Mouse (Mus musculus) lung, postnatal 10 days (tissue): ENCODE data around the gene Plppr2.

Experiments used
- DNase-seq: peaks from one replicate; pipeline ENCODE4 v3.0.0; 2021

Plppr2 gene

DNA sequence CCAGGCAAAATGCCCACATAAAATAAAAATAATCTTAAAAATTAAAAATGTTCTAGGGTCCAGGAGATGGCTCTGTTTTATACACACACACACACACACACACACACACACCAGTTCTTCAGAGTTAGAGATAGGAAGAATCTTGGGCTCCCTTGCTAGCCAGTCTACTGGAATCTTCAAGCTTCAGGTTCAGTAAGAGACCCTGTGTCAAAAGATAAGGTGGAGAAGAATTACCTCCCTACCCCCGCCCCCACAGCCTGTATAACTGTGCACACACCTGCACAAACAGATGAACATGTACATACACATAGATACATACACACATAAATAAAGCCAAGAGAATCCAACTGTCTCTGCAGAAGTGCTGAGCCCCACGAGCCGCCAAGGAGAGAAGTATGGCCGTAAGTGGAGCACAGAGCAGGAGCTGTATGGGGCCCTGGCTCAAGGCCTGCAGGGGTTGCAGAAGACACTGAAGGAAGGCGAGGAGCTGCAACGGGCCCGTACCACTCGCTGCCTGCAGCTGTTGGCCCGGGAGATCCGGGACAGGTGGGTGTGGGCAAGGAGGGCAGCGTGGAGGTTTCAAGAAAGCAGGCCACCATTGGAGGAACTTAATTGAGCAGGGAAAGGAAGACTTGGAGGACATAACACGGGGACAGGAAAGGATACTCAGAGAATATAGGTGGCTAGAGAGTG lies 4.2 kb upstream of the Plppr2 start:
- DNase-seq: no peak

DNA sequence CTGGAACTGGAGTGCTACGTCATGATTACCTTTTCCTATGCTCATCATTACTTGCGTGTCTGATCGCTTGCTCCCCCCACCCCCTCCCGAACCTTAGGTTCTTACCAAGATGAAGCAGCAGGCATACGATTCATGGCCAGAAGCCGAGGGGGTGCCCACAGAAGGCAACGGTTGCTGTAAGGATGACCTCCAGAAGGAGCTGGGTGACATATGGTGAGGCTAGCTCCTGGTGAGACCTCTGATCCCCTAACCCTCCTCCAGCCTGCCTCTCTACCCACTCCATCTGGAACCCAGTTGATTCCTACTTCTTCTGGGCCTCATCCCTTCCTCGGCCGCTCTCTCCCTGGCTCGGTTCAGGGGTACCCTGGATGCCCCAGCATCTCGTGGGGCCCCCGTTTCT lies 2.8 kb upstream of the Plppr2 start:
- no peak for DNase-seq

DNA sequence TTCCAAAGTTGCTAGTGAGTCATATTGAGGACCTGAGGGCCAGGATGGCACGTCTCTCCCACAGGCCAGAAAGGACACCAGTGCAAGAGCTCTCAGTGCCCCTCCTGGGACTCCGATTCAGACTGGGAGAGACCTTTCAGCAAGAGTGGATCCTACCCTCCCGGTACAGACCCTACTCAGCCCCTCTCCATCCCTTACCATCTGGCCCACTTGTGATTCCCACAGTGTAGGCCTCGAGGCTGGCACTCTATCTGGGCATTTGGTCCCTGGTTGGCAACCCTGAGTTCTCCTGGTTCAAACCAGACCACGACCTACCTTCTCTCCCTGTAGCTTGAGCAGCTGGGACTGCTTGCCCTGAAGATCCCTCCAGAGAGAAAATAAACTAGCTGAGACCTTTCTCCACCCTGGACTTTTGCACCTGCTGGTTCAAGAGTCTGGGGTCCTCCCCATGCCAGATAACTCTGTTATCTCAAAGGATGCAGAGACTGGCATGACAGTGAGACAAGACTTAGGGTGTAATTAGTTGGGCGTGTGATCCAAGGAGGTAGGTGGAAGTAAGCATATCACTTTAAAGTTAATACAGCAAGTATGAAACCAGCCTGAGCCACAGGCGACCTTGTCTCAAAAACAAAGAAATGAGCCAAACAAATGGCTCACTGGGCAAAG lies 1.2 kb upstream of the Plppr2 start:
- DNase-seq: no peak

GRCm38 (mm10) chr9:21937711-21938175 lies 910 bp downstream of the Plppr2 start:
- DNase-seq: no peak

DNA sequence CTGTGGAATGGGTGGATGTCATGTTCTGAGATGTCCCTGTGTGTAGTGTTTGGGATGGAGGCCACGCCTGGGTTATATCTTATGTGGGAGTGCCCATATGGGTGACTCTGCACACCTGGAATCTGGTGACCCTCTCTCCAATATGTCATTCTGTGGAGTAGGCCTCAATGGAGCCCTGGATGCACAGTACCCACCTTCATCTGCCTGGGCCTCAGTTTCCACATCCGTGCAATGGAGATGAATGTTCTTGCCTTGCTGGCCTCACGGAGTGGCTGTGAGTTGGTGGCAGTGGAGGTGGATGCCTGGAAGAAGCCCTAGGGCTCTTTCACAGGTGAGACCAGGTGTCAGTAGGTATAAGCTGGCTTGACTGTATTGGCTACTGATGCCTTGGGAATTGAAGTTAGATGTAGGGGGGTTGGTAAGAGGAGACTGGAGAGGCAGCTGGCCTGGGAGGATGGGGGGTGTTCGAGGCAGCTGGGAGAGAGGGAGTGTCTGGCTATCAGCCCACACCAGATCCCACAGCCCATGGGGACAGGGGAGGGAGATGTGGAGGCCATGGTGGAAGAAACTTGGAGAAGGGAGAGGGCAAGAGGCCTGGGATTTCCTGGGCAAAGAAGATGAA lies 1.5 kb downstream of the Plppr2 start:
- no peak for DNase-seq

GRCm38 (mm10) chr9:21943046-21943445 lies 6.2 kb downstream of the Plppr2 start:
- DNase-seq: no peak

- no peak for DNase-seq
Observed at GRCm38 (mm10) chr9:21943638-21944037, 6.8 kb downstream of the Plppr2 start.

- peak; percentile 41 for DNase-seq
Observed at GRCm38 (mm10) chr9:21944267-21944666, 7.4 kb downstream of the Plppr2 start.

DNA sequence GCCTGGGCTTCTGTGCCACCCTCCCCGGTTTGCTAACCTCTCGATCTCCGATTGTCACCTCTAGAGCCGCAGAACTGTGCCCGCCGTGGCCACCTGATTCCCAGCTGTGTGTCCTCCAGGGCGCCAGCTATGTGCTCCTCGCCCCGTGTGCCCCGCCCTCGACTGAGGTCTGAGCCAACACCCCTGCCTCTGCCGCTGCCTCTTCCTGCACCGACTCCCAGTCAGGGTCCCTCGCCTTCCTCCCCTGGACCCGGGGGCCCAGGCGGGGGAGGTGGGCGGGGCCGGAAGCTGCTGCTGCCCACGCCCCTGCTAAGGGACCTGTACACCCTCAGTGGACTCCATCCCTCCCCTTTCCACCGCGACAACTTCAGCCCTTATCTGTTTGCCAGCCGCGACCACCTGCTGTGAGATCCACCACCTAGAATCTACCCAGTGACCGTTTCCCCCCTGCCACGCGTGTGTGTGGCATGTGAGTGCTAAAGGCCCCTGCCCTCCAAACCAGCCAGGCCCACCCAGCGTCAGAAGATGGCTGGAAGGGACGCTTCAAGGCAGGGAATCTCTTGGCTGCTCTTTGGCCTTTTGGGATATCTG lies 10.8 kb downstream of the Plppr2 start:
- DNase-seq: no peak

DNA sequence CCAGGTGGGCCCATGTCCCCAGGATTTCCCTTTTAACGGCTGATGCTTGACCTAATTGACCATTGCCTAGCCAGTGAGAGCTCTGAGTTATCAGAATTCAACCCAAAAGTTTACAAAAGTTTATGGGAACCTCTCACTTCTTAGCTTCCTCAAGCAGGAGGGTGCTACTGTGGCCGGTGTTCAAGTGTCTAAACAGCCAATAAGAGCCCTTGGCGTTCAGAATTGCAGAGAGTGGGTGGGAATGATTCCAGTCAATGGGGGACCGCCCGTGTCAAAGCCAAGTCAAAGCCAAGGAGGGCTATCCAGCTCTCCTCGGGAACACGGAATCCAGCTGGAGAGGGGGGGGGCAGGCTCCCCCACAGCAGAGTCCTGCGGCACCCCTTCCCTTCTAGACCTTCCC lies 11.3 kb downstream of the Plppr2 start:
- DNase-seq: no peak

DNA sequence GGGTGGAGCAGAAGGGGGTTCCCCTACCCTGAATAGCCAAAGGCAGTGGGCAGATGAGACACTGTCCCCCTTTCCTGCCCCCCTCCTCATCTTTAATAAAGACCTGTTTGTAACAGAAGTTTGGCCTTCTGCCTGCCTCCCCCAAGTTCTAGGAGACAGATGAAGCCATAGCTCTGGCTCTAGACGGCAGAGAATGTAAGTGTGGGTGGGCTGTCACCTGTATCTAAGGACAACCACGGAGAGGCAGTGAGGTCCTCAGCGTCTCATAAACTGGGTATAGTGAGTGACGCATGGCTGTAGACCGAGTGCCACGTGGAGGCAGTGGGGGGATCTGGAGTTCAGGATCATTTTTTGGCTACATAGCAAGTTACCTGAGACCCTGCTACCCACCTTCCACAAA lies 12.0 kb downstream of the Plppr2 start:
- DNase-seq: no peak

- DNase-seq: peak; percentile 80
Observed at GRCm38 (mm10) chr9:21950322-21950721, 13.5 kb downstream of the Plppr2 start.

DNA sequence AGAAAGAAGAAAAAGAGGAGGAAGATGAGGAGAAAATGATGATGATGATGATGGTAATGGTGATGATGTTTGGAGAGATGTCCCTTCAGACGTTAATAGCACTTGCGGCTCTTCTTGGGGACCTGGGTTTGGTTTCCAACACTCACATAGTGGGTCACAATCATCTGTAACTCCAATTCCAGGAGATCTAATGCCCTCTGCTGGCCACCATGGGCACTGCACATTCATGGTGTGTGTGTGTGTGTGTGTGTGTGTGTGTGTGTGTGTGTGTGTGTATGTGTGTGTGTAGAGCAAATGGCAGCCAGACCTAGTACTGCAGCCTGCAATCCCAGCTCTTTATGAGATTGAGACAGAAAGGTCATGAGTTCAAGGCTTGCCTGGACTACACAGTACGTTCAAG lies 15.1 kb downstream of the Plppr2 start:
- DNase-seq: no peak

DNA sequence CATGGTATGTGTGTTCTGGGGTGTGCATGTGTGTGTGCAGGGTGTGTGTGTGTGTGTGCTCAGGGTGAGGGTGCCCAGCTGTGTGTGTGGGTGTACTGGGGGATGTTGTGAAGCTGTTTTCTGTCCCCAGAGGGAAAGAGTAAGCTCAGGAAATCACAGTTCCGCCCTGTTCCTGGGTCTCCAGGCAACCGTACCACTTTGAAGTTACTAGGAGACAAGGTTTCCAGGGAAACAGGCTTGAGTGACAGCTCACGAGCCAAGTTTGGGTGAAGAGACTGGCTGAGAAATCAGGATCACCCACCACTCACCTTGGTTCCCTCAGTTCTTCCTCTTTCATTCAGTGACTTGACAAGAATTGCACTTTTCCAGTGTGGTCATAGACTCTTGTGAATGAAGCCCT lies 16.8 kb downstream of the Plppr2 start:
- DNase-seq: no peak

DNA sequence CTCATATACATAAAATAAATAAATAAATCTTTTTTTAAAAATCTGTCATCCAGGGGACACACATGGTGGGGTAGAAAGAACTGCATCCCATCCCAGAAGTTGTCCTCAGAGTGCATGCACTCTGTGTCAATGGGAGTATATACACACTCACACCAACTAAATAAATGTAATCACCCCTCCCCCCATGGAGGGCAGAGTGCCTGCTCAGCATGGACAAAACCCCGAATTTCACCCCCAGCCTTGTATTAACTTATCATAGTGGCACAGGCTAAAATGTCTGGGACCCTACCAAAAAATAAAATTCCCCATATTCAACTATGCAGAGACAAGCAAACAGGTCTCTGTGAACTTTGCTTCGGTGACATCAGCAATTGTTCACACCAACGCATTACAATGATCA lies 17.8 kb downstream of the Plppr2 start:
- DNase-seq: no peak

DNA sequence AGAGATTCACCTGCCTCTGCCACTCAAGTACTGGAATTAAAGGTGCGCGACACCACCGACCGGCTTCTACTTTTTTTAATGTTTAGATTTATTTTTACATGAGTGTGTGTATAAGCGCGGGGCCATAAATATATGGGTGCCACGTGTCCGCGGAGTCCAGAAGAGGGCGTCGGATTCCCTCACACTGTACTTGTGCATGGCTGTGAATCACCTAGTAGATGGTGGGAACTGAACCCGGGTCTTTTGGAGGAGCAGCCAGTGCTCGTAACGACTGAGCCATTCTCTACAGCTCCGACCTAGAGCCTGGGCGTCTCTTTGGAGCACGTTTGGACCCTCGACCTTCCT lies 18.4 kb downstream of the Plppr2 start:
- no peak for DNase-seq

DNA sequence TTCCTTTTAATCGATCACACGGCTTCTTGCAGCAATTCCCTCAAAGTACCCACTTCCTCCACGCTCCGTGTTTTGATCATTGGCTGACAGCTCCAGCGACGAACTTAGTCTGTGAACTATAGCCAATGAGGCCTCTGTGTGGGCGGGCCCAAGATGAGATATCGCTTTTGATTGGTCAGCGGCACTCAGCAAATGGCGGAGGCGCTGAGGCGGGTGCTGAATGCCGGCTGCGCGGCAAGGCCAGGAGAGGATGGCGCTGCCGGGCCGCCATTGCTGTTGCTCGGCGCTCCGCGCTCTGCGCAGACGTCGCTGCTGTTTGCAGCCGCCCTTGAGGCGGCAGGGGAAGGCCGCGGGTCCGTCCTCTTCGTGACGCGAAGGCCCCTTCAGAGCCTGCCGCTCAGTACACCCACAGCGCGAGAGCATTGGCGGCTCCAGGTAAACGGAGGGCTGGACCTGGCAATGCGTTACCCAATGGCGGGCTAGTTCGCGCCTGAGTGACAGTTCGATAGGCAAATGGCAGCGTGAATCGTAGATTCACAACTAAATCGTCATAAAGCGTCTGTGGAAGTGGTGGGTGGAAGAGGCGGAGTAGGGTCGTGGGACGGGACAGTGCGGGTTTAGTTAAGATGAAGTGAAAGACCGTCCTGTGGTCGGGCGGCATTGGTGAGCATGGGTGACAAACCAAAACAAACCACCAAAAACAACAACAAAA lies 18.9 kb downstream of the Plppr2 start, which contains the start of gene Swsap1:
TSS of gene Swsap1 (plus strand) at position 186 of the 712 bp plus-strand sequence.
- DNase-seq: peak; percentile 99

DNA sequence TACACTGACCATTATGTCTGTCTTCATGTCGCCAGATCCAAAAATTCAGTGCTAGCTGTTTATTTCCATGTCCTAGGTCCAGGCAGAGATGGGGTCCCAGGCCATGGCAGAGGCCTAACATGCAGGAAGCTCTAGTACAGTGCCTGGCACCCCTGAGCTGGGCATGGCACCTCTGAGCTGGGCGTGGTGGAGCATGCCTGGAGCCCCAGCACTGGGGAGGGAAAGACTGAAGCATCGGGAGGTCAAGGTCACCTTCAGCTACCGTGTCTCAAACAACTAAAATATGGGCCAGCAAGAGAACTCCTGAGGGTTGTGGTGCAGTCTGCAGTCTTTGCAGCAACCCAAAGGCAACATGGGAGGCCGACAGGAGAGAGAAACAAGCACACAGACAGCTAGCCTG lies 21.5 kb downstream of the Plppr2 start:
- DNase-seq: no peak

DNA sequence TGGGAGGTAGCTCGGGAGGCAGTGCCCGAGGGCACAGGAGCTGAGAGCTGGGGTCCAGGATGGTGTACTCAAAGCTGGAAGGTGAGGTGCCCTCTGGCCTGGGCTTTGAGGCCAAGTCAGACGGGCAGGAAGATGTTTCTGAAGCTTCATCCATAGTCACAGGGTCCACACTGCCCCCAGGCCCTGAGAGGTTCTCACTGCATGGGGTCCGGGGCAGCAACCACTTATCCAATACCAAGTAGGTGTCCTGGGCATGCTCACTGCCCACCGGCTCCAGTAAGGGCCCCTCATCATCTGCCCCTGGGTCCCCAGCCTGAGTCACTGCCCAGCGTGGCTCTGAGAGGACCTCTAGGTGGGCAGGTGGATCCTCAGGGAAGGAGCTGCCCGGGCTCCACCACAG lies 22.4 kb downstream of the Plppr2 start:
- no peak for DNase-seq

GRCm38 (mm10) chr9:21960135-21960534 lies 23.3 kb downstream of the Plppr2 start:
- no peak for DNase-seq

DNA sequence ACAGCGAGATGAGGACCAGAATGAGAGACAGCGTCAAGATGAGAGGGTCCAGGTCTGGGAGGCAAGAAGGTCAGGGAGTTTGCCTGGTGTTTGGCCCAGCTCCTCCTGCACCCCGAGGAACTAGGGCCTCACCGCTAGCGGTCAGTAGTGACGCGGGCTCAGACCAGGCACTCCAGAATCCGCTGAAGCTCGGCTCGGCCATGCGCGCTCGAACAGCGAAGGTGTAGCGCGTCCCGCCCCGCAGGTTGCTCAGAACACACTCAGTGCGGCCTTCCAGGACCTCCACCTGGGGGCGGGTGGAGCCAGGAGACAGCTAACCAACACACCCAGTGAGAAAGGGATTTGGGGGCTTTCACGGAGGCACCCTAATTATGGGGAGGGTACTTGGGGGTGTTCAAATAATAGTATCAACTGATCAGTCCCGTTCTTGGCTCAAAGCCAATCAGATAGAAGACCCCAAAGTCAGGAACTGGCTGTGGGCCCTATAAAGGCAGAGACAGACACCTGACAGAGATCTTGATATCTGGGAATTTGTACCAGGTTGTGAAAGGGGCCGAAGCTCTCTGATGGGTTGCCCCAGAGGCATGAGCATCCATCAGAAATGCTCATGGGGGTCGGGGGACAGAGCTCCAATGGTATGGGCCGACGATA lies 23.9 kb downstream of the Plppr2 start:
- DNase-seq: peak; percentile 52

GRCm38 (mm10) chr9:21961366-21961980 lies 24.6 kb downstream of the Plppr2 start:
- no peak for DNase-seq
